Mouse (Mus musculus): ENCODE data around the gene Efna3. TPM values are rescaled to one million over a fixed set of nuclear protein-coding genes. Genes with fewer than 3 reads are reported as not detected.
A peak's percentile ranks its signal among the peaks of the same experiment; 100 is the strongest.

Gene Efna3
- polyA plus RNA-seq, 1 experiment from 2014 or later = 40.5 TPM

GRCm38 (mm10) chr3:89349869-89350501, 27.2 kb upstream of the Efna3 start, which contains the start of gene Adam15:
Adam15 (minus strand) TSS chr3:89349996.
- H3K36me3 ChIP-seq (replicated peaks) = no peaks in the 10 kb centered on the region
- H3K27me3 ChIP-seq (replicated peaks) = peaks cover 8% of the 10 kb centered on the region; the same call in 1 of the 2 replicates
- H3K27ac ChIP-seq = peak within 1 kb of the TSS; percentile 89
- WGBS = 0% methylated on average over 59 of the region's 59 CpGs
- peak within 1 kb of the TSS; percentile 68 for H3K9ac ChIP-seq
- H3K4me3 ChIP-seq = peak within 1 kb of the TSS; percentile 54
- H3K4me1 ChIP-seq = peaks cover 20% of the 10 kb centered on the region
- no peaks in the 10 kb centered on the region for H3K9me3 ChIP-seq
- peak; percentile 93 for ATAC-seq (replicated peaks)
- H3K4me2 ChIP-seq = peak within 1 kb of the TSS; percentile 86

GRCm38 (mm10) chr3:89348911-89349868, 26.4 kb upstream of the Efna3 start:
- peak; percentile 53 for ATAC-seq (replicated peaks)
- Histone ChIP-seq H3K36me3 (replicated peaks) (no peaks in the 10 kb centered on the region), H3K27me3 (replicated peaks) (peaks cover 8% of the 10 kb centered on the region; the same call in 1 of the 2 replicates), H3K9me3 (no peaks in the 10 kb centered on the region), H3K9ac (peak overlapping the region; percentile 68), H3K4me2 (peak overlapping the region; percentile 86), H3K4me3 (peak overlapping the region; percentile 54), H3K27ac (peak overlapping the region; percentile 89), H3K4me1 (peaks cover 18% of the 10 kb centered on the region)
- under 1% methylated on average over 38 of the region's 38 CpGs for WGBS

- H3K36me3 ChIP-seq (replicated peaks) = no peaks in the 10 kb centered on the region
- H3K4me2 ChIP-seq = no peak overlapping the region
- no peak overlapping the region for H3K4me3 ChIP-seq
- H3K9me3 ChIP-seq = no peaks in the 10 kb centered on the region
- ATAC-seq (replicated peaks) = no peak
- H3K27me3 ChIP-seq (replicated peaks) = peaks cover 8% of the 10 kb centered on the region; the same call in 1 of the 2 replicates
- no peak overlapping the region for H3K9ac ChIP-seq
- H3K4me1 ChIP-seq = peaks cover 18% of the 10 kb centered on the region
- WGBS = 65% methylated on average over 1 of the region's 1 CpGs
- no peak overlapping the region for H3K27ac ChIP-seq
Observed at GRCm38 (mm10) chr3:89347916-89348315, 25.2 kb upstream of the Efna3 start.

- Histone ChIP-seq H3K4me3 (no peak overlapping the region), H3K36me3 (replicated peaks) (no peaks in the 10 kb centered on the region), H3K4me1 (peaks cover 18% of the 10 kb centered on the region), H3K9ac (no peak overlapping the region), H3K27ac (no peak overlapping the region), H3K27me3 (replicated peaks) (peaks cover 8% of the 10 kb centered on the region; the same call in 1 of the 2 replicates), H3K9me3 (no peaks in the 10 kb centered on the region), H3K4me2 (no peak overlapping the region)
- ATAC-seq (replicated peaks) = no peak
- WGBS = 87% methylated on average over 10 of the region's 10 CpGs
Observed at GRCm38 (mm10) chr3:89346815-89347540, 24.2 kb upstream of the Efna3 start.

- Histone ChIP-seq H3K4me2 (no peak overlapping the region), H3K27me3 (replicated peaks) (peaks cover 8% of the 10 kb centered on the region; the same call in 1 of the 2 replicates), H3K36me3 (replicated peaks) (no peaks in the 10 kb centered on the region), H3K27ac (no peak overlapping the region), H3K4me3 (no peak overlapping the region), H3K9me3 (no peaks in the 10 kb centered on the region), H3K4me1 (peaks cover 25% of the 10 kb centered on the region), H3K9ac (no peak overlapping the region)
- ATAC-seq (replicated peaks) = no peak
- WGBS = 86% methylated on average over 7 of the region's 7 CpGs
Observed at GRCm38 (mm10) chr3:89343279-89343678, 20.5 kb upstream of the Efna3 start.

GRCm38 (mm10) chr3:89341794-89342193, 19.0 kb upstream of the Efna3 start:
- Histone ChIP-seq H3K27ac (no peak overlapping the region), H3K9ac (no peak overlapping the region), H3K9me3 (no peaks in the 10 kb centered on the region), H3K4me1 (peaks cover 38% of the 10 kb centered on the region), H3K36me3 (replicated peaks) (no peaks in the 10 kb centered on the region), H3K27me3 (replicated peaks) (peaks cover 2% of the 10 kb centered on the region; the same call in 1 of the 2 replicates), H3K4me3 (no peak overlapping the region), H3K4me2 (no peak overlapping the region)
- whole genome bisulfite sequencing = 70% methylated on average over 4 of the region's 4 CpGs
- no peak for ATAC-seq (replicated peaks)

- WGBS = 3% methylated on average over 11 of the region's 11 CpGs
- H3K27ac ChIP-seq = no peak overlapping the region
Observed at GRCm38 (mm10) chr3:89340465-89340864, 17.7 kb upstream of the Efna3 start.

GRCm38 (mm10) chr3:89339416-89339815, 16.7 kb upstream of the Efna3 start:
- Histone ChIP-seq H3K27ac (no peak overlapping the region), H3K4me2 (no peak overlapping the region), H3K4me1 (peaks cover 44% of the 10 kb centered on the region), H3K36me3 (replicated peaks) (no peaks in the 10 kb centered on the region), H3K4me3 (no peak overlapping the region), H3K9me3 (no peaks in the 10 kb centered on the region), H3K27me3 (replicated peaks) (no peaks in the 10 kb centered on the region), H3K9ac (no peak overlapping the region)
- no peak for ATAC-seq (replicated peaks)
- WGBS = 23% methylated on average over 8 of the region's 8 CpGs

More at GRCm38 (mm10) chr3:89340465-89340864, 17.7 kb upstream of the Efna3 start:
- Histone ChIP-seq H3K27me3 (replicated peaks) (no peaks in the 10 kb centered on the region), H3K9ac (peak overlapping the region; percentile 43), H3K9me3 (no peaks in the 10 kb centered on the region), H3K4me2 (peak overlapping the region; percentile 73), H3K36me3 (replicated peaks) (no peaks in the 10 kb centered on the region), H3K4me1 (peaks cover 44% of the 10 kb centered on the region), H3K4me3 (peak overlapping the region; percentile 41)
- ATAC-seq (replicated peaks) = peak; percentile 21

GRCm38 (mm10) chr3:89337721-89338578, 15.2 kb upstream of the Efna3 start, which contains the start of gene Efna4:
Efna4 (minus strand) TSS chr3:89338028.
- Histone ChIP-seq H3K27me3 (replicated peaks) (no peaks in the 10 kb centered on the region), H3K36me3 (replicated peaks) (no peaks in the 10 kb centered on the region), H3K9me3 (no peaks in the 10 kb centered on the region), H3K4me2 (peak within 1 kb of the TSS; percentile 97), H3K9ac (peak within 1 kb of the TSS; percentile 69), H3K4me1 (peaks cover 47% of the 10 kb centered on the region), H3K4me3 (peak within 1 kb of the TSS; percentile 59), H3K27ac (peak within 1 kb of the TSS; percentile 66)
- ATAC-seq (replicated peaks) = peak; percentile 59
- under 1% methylated on average over 43 of the region's 44 CpGs for WGBS

GRCm38 (mm10) chr3:89337062-89337720, 14.4 kb upstream of the Efna3 start:
- WGBS = 1% methylated on average over 21 of the region's 21 CpGs
- Histone ChIP-seq H3K4me2 (peak overlapping the region; percentile 97), H3K4me3 (peak overlapping the region; percentile 59), H3K27me3 (replicated peaks) (no peaks in the 10 kb centered on the region), H3K9me3 (no peaks in the 10 kb centered on the region), H3K36me3 (replicated peaks) (no peaks in the 10 kb centered on the region), H3K4me1 (peaks cover 55% of the 10 kb centered on the region), H3K9ac (peak overlapping the region; percentile 69), H3K27ac (peak overlapping the region; percentile 66)
- ATAC-seq (replicated peaks) = no peak; the same call in 1 of the 2 replicates
